Mouse (Mus musculus) stomach, embryonic 15.5 days (tissue): Measurements from ENCODE around the gene Atp2c1. TPM values are rescaled to one million over a fixed set of nuclear protein-coding genes. Genes with fewer than 3 reads are reported as not detected.

ENCODE experiments used
- ATAC-seq: fragments of 200-750 bp; cut with Nextera tagmentation; 2 replicates; pipeline ENCODE4 v1.8.0; 2017; ENCODE audit warnings: low read depth, moderate number of reproducible peaks, moderate TSS enrichment; ENCODE audit not compliant: insufficient read depth, low FRiP score
- H3K27ac ChIP-seq: fragments of 300-500 bp; sonication (generic); 2 replicates; pipeline ENCODE4 v1.5.1; 2015; ENCODE audit warnings: mild to moderate bottlenecking, inconsistent platforms
- H3K27me3 ChIP-seq: fragments of 300-500 bp; sonication (generic); replicated peaks from 2 replicates; pipeline ENCODE4 v1.6.1; 2015; ENCODE audit warnings: inconsistent platforms
- H3K36me3 ChIP-seq: fragments of 300-500 bp; sonication (generic); 2 replicates; pipeline ENCODE4 v1.6.1; 2015; ENCODE audit warnings: inconsistent platforms
- H3K4me1 ChIP-seq: fragments of 300-500 bp; sonication (generic); 2 replicates; pipeline ENCODE4 v1.6.1; 2015; ENCODE audit warnings: inconsistent platforms
- H3K4me2 ChIP-seq: fragments of 300-500 bp; sonication (generic); 2 replicates; pipeline ENCODE4 v1.6.1; 2015; ENCODE audit warnings: mild to moderate bottlenecking, inconsistent platforms
- H3K4me3 ChIP-seq: fragments of 300-500 bp; sonication (generic); replicated peaks from 2 replicates; pipeline ENCODE4 v1.5.1; 2015; ENCODE audit warnings: inconsistent platforms
- H3K9ac ChIP-seq: fragments of 300-500 bp; sonication (generic); 2 replicates; pipeline ENCODE4 v1.6.1; 2015; ENCODE audit warnings: inconsistent platforms
- H3K9me3 ChIP-seq: fragments of 300-500 bp; sonication (generic); 2 replicates; pipeline ENCODE4 v1.6.1; 2016; ENCODE audit warnings: inconsistent platforms
- WGBS: fragments of 180-500 bp; shearing (Covaris S2); methylation state at CpG from one replicate; pipeline ENCODE4 v1.1.7; 2015; 5-methylcytosine and 5-hydroxymethylcytosine counted together
- polyA plus RNA-seq: library from polyadenylated mRNA; unstranded; fragments of >200 nt; fragmentation: Nextera tagmentation; extraction: Ambion mirVana; gene quantifications from 2 replicates; pipeline ENCODE4 v1.2.1, GENCODE M21; 2015

Atp2c1 gene
- polyA plus RNA-seq, 1 experiment from 2014 or later: 60.2 TPM

DNA sequence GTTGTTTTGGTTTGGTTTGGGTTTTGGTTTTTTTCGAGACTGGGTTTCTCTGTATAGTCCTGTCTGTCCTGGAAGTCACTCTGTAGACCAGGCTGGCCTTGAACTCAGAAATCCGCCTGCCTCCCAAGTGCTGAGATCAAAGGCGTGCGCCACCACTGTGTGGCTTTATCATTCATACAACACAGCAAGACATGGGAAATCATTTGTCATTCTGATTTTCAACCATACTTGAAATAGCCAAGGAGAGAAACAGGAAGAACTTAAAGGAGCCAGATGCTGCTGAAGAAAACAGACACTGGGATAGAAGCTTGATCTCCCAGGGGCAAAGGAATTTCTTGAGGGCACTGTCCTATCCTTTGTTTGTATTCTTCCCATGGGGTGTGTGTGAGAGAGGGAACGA is 136.5 kb downstream of the Atp2c1 start:
- no peaks in the 10 kb centered on the region for H3K9me3 ChIP-seq
- no peak overlapping the region for H3K4me3 ChIP-seq
- H3K4me1 ChIP-seq: no peaks in the 10 kb centered on the region
- H3K4me2 ChIP-seq: no peak overlapping the region
- no peaks in the 10 kb centered on the region for H3K36me3 ChIP-seq
- no peak overlapping the region for H3K9ac ChIP-seq
- no peak overlapping the region for H3K27ac ChIP-seq
- 70% methylated on average over 4 of the region's 5 CpGs for WGBS
- H3K27me3 ChIP-seq: no peaks in the 10 kb centered on the region
- no peak for ATAC-seq

GRCm38 (mm10) chr9:105389289-105389688 is 137.8 kb downstream of the Atp2c1 start:
- no peaks in the 10 kb centered on the region for H3K4me1 ChIP-seq
- ATAC-seq: no peak
- 8% methylated on average over 4 of the region's 4 CpGs for WGBS

GRCm38 (mm10) chr9:105387403-105387802 is 139.7 kb downstream of the Atp2c1 start:
- 76% methylated on average over 5 of the region's 5 CpGs for WGBS
- Histone ChIP-seq H3K4me3 (no peak overlapping the region), H3K9me3 (no peaks in the 10 kb centered on the region), H3K27ac (no peak overlapping the region), H3K9ac (no peak overlapping the region), H3K4me1 (no peaks in the 10 kb centered on the region), H3K27me3 (no peaks in the 10 kb centered on the region), H3K4me2 (no peak overlapping the region), H3K36me3 (no peaks in the 10 kb centered on the region)
- ATAC-seq: no peak

More at GRCm38 (mm10) chr9:105389289-105389688, 137.8 kb downstream of the Atp2c1 start:
- Histone ChIP-seq H3K9ac (no peak overlapping the region), H3K4me2 (no peak overlapping the region), H3K4me3 (no peak overlapping the region), H3K27ac (no peak overlapping the region), H3K27me3 (no peaks in the 10 kb centered on the region), H3K9me3 (no peaks in the 10 kb centered on the region), H3K36me3 (no peaks in the 10 kb centered on the region)

DNA sequence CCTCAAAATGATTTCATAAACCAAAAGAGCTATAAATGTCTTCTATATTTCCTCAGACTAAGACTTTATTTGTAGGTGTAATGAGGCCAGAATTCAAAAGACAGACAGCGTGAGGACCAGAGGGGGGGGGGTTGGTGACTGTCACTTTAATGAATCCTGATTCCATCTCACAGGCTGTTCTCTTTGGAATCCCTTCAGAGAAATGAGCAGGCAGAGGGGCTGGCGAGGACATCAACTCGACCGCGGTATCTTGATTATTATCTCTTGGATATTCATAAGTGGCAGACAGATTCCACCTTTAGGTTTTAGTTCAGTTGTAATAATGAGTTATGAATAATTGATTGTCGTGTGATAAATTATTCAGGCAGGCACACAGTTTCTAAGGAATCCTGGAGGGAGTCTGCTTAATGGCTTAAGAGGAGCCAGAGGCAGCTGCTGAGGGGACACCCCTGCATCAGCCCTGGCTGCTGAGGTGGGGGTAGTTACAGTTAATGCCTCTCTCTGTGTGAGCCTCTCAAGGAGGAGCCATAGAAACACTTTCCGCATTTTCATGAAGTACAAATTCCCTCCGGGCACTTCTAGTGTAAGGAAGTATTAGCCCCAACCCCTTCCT is 147.5 kb downstream of the Atp2c1 start:
- ATAC-seq: no peak
- Histone ChIP-seq H3K27ac (no peak overlapping the region), H3K27me3 (no peaks in the 10 kb centered on the region), H3K4me1 (no peaks in the 10 kb centered on the region), H3K36me3 (no peaks in the 10 kb centered on the region), H3K9me3 (no peaks in the 10 kb centered on the region), H3K9ac (no peak overlapping the region), H3K4me2 (no peak overlapping the region), H3K4me3 (no peak overlapping the region)
- 79% methylated on average over 8 of the region's 8 CpGs for WGBS

DNA sequence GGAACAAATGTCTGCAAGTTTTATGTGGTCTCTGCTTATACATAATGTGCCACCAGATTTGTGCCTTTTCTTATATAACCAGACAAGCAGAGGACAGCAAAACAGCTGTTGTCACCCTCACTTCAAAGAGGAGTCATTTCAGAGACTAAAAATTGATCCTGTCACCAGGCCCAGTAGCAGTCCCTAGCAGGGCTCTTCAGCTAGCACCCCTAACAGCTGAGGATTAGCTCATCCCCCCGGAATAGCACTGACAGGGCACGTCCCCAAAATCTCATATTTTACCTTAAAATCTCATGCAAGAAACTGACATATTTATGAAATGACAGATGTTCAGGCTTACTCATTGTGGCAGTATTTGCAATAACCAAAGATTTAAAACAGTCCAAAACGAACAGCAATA is 149.5 kb downstream of the Atp2c1 start:
- Histone ChIP-seq H3K27ac (no peak overlapping the region), H3K4me3 (no peak overlapping the region), H3K9ac (no peak overlapping the region), H3K9me3 (no peaks in the 10 kb centered on the region), H3K4me1 (no peaks in the 10 kb centered on the region), H3K4me2 (no peak overlapping the region), H3K36me3 (no peaks in the 10 kb centered on the region), H3K27me3 (no peaks in the 10 kb centered on the region)
- no peak for ATAC-seq
- 63% methylated on average over 3 of the region's 3 CpGs for WGBS

DNA sequence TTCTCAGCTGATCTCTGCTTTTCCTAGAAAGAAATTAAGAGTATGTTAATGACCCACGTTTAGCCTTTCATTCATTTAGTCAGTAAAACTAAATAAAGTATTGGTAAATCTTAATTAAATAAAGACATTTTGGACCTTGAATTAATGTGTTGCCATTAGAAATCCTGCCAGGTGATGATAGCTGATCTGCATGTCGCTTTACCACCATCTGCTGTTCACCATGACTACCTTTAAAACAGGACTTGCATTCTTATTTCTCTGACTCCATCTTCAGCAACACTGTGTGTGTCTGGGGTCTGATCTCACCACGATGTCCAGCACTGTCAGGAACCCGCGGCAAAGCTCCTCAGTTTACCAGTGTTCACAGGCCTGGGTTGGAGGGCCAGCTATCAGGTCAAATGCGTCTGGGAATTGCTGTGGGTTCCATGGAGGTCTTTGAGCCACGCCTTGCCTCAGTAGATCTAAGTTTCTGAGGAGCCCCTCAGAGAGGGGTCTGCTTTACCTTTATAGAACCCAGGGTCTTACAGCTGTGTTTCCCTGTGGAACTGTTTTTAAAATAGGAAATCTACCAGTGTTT is 150.1 kb downstream of the Atp2c1 start:
- H3K9ac ChIP-seq: no peak overlapping the region
- WGBS: 72% methylated on average over 7 of the region's 7 CpGs
- no peak for ATAC-seq

DNA sequence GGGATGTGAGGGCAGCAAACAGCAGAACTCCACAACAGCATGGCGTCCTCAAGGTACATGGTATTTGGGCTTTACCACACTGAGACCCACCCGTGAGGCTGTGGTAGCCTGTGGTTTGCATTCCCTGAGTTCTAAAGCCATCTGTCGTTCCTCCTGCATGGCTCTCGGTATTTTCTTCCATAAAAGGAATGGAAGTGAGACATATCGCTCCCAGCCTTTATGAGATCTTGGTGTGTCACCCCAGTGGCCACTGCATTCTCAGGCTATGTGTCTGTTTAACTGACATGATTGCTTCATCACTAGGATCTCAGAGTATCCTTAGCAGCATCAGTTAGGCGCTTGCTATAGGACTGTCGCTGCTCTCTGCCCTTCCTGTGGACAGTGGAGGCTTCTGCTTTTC is 150.7 kb downstream of the Atp2c1 start:
- Histone ChIP-seq H3K9me3 (no peaks in the 10 kb centered on the region), H3K4me1 (no peaks in the 10 kb centered on the region), H3K27me3 (no peaks in the 10 kb centered on the region), H3K36me3 (no peaks in the 10 kb centered on the region), H3K9ac (no peak overlapping the region), H3K4me3 (no peak overlapping the region), H3K27ac (no peak overlapping the region), H3K4me2 (no peak overlapping the region)
- WGBS: 70% methylated on average over 7 of the region's 7 CpGs
- ATAC-seq: no peak

More for the DNA sequence above, 150.1 kb downstream of the Atp2c1 start:
- H3K27me3 ChIP-seq: no peaks in the 10 kb centered on the region
- no peak overlapping the region for H3K4me3 ChIP-seq
- no peak overlapping the region for H3K4me2 ChIP-seq
- H3K9me3 ChIP-seq: no peaks in the 10 kb centered on the region
- H3K4me1 ChIP-seq: no peaks in the 10 kb centered on the region
- no peak overlapping the region for H3K27ac ChIP-seq
- no peaks in the 10 kb centered on the region for H3K36me3 ChIP-seq

DNA sequence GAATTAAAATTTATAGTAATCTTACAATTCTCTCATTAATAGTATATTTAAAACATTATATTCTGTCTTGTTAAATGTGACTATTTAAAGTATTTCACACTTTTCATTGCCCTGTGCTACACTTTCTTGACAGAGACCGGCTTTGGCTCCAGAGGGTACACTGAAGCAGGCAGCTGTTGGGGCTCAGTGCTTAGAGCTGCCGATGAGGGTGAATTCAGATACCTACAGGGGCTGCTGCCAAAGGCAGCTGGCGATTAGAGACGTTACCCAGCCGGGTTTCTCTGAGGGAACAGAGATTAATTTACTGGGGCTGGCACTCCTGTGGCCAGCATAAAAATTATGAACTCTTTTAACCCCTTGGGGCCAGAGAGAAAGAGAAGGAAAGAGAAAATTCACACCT is 152.8 kb downstream of the Atp2c1 start:
- H3K9me3 ChIP-seq: no peaks in the 10 kb centered on the region
- no peak for ATAC-seq
- H3K27me3 ChIP-seq: no peaks in the 10 kb centered on the region
- H3K27ac ChIP-seq: no peak overlapping the region
- WGBS: 51% methylated on average over 5 of the region's 5 CpGs
- H3K4me1 ChIP-seq: no peaks in the 10 kb centered on the region
- no peak overlapping the region for H3K4me2 ChIP-seq
- H3K4me3 ChIP-seq: no peak overlapping the region
- no peaks in the 10 kb centered on the region for H3K36me3 ChIP-seq
- H3K9ac ChIP-seq: no peak overlapping the region

- Histone ChIP-seq H3K4me1 (no peaks in the 10 kb centered on the region), H3K27me3 (no peaks in the 10 kb centered on the region), H3K4me3 (no peak overlapping the region), H3K36me3 (no peaks in the 10 kb centered on the region), H3K9me3 (no peaks in the 10 kb centered on the region), H3K9ac (no peak overlapping the region), H3K27ac (no peak overlapping the region), H3K4me2 (no peak overlapping the region)
- 82% methylated on average over 3 of the region's 3 CpGs for WGBS
- ATAC-seq: no peak
These were observed 158.5 kb downstream of the Atp2c1 start for GRCm38 (mm10) chr9:105368605-105369004.

DNA sequence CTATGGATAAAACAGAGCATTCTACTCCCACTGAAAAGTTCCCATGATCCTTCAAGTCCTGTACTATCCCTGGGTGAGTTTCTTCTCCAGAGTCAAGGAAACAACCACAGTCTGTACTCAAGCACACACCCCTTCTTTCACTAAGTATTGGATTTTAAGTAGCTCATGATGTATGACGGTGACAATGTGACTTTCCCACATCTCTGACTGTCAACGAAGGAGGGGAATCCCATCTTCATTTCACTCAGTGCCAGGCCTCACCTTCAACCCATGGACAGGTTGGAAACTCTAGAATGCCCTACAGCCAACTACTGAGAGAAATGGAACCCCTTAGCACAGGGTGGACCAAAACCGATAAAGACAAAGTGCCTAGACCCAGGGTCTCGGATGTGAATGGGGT is 160.9 kb downstream of the Atp2c1 start:
- H3K9ac ChIP-seq: no peak overlapping the region
- WGBS: 83% methylated on average over 4 of the region's 4 CpGs
- H3K4me3 ChIP-seq: no peak overlapping the region
- H3K27ac ChIP-seq: no peak overlapping the region
- H3K4me1 ChIP-seq: no peaks in the 10 kb centered on the region
- no peak for ATAC-seq
- H3K27me3 ChIP-seq: no peaks in the 10 kb centered on the region
- no peaks in the 10 kb centered on the region for H3K9me3 ChIP-seq
- no peaks in the 10 kb centered on the region for H3K36me3 ChIP-seq
- H3K4me2 ChIP-seq: no peak overlapping the region

- no peak overlapping the region for H3K4me3 ChIP-seq
- WGBS: 77% methylated on average over 5 of the region's 5 CpGs
- H3K9me3 ChIP-seq: no peaks in the 10 kb centered on the region
- no peak overlapping the region for H3K9ac ChIP-seq
- H3K27me3 ChIP-seq: no peaks in the 10 kb centered on the region
- no peak for ATAC-seq
- no peak overlapping the region for H3K4me2 ChIP-seq
- no peaks in the 10 kb centered on the region for H3K36me3 ChIP-seq
- H3K27ac ChIP-seq: no peak overlapping the region
- H3K4me1 ChIP-seq: no peaks in the 10 kb centered on the region
These were observed 163.4 kb downstream of the Atp2c1 start for GRCm38 (mm10) chr9:105363520-105364231.

- Histone ChIP-seq H3K27me3 (no peaks in the 10 kb centered on the region), H3K27ac (no peak overlapping the region), H3K4me2 (no peak overlapping the region), H3K4me3 (no peak overlapping the region), H3K9ac (no peak overlapping the region), H3K36me3 (no peaks in the 10 kb centered on the region), H3K9me3 (no peaks in the 10 kb centered on the region), H3K4me1 (no peaks in the 10 kb centered on the region)
- no peak for ATAC-seq
- 85% methylated on average over 2 of the region's 2 CpGs for WGBS
These were observed 164.9 kb downstream of the Atp2c1 start for GRCm38 (mm10) chr9:105362181-105362580.
